ENCODE assay signal across 22 mouse cellular contexts in genomic region chr10:7623861-7624518, GRCm38 (mm10).
"Had no signal": no experiment of that assay in that cellular context is flagged by ENCODE, and none has a peak within 500 bp of the region (broad histone marks: within the 10 kb centered on the region; RNA-seq: fewer than 3 reads in every experiment).

No protein-coding gene starts in this region.

- H3K9me3 ChIP-seq: kidney, embryonic 15.5 days; limb, embryonic 12.5 days; limb, embryonic 15.5 days; midbrain, embryonic 10.5 days; neural tube, embryonic 12.5 days; neural tube, embryonic 15.5 days had no signal

- H3K4me3 ChIP-seq: kidney, embryonic 15.5 days; left cerebral cortex, adult 2 months; limb, embryonic 12.5 days; limb, embryonic 15.5 days; midbrain, embryonic 10.5 days; neural tube, embryonic 12.5 days; neural tube, embryonic 15.5 days had no signal

- H3K27me3 ChIP-seq: kidney, embryonic 15.5 days; limb, embryonic 12.5 days; limb, embryonic 15.5 days; neural tube, embryonic 12.5 days; neural tube, embryonic 15.5 days had no signal

- H3K4me1 ChIP-seq: kidney, embryonic 15.5 days; limb, embryonic 12.5 days; limb, embryonic 15.5 days; neural tube, embryonic 12.5 days; neural tube, embryonic 15.5 days had no signal

- DNase-seq: kidney, postnatal 10 days; kidney, postnatal 36 days; layer of hippocampus, postnatal 36 days; liver, postnatal 0 days; lung, embryonic 14.5 days; midbrain, embryonic 14.5 days; right cerebral cortex, adult 18-20 months; right cerebral cortex, postnatal 14 days; right cerebral cortex, postnatal 4 days; thymus, adult 2 months; thymus, postnatal 14 days; thymus, postnatal 4 days had no signal

- H3K27ac ChIP-seq: kidney, embryonic 15.5 days; left cerebral cortex, adult 2 months; limb, embryonic 12.5 days; limb, embryonic 15.5 days; liver, embryonic 14.5 days; macrophage; midbrain, embryonic 10.5 days; neural tube, embryonic 12.5 days; neural tube, embryonic 15.5 days; stomach, postnatal 0 days had no signal
